Mouse (Mus musculus): ENCODE measurements around the gene Tbc1d23.
"Not testable (repeated sequence)": the region's sequence is repeated elsewhere in the genome, so short reads cannot be mapped to it uniquely, and the experiment has no call there.

The Tbc1d23 gene

GRCm38 (mm10) chr16:57211037-57211436, 20.3 kb downstream of the Tbc1d23 start:
- DNase-seq: no peak

GRCm38 (mm10) chr16:57208342-57208741, 23.0 kb downstream of the Tbc1d23 start:
- DNase-seq: no peak

DNA sequence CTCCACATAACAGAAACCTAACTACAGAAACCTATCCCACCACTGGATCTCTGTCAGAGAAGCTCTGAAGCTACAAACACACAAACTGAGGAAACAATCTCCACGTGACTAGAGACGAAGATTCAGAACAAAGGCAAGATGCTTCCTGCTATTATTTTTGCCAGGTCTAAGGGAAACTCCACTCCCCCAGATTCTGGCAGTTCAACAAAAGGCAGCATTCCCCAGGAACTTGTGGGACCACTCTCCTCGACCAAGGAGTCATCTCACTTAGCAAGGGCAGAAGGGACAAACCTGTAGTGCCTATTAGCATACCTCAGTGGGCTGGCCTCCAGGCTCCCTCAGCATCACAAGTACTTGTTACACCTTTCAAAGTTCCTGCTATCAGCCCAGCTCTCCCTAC, 34.0 kb downstream of the Tbc1d23 start:
- DNase-seq: no peak

- DNase-seq: no peak
These were observed 34.7 kb downstream of the Tbc1d23 start for GRCm38 (mm10) chr16:57196590-57196989.

DNA sequence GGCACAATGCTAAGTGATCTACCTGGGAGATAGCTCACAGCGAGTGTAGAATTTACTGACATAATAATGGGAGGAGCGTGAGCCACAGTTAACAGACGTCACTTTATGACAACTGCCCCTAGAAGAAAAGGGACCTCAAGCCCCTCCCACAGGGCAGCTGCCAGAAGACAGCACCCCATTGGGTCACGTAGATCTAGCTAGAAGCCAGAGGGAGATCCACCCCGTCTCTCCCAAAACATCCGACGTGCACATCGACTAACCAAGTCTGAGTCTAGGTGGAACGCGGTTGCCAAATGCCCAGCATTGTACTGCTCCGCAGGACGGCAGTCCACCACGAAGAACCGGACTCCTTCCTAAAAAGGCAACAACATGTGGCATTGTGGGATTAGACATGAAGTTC, 40.1 kb downstream of the Tbc1d23 start:
- DNase-seq: no peak

DNA sequence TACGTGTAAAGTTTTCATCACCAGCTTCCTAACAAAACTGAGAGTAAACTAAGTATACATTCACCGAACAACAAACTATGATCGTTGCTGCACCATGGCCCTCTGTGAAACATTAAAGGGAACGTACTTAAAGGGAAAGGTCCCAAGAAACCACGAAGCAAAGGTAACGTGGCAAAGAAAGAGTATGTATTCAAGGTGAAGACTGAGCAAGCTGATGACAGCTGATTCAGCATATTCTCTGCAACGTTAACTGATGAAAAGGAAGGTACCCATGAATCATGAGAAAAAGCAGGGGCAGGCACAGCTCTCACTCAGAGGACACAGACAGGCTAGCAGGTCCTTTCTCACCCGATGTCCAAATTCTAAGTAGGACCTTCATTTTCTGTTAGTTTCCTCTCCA, 40.9 kb downstream of the Tbc1d23 start:
- DNase-seq: no peak

GRCm38 (mm10) chr16:57189493-57189892, 41.8 kb downstream of the Tbc1d23 start:
- no peak for DNase-seq

GRCm38 (mm10) chr16:57186618-57187017, 44.7 kb downstream of the Tbc1d23 start:
- no peak for DNase-seq

- DNase-seq: no peak
These were observed 49.3 kb downstream of the Tbc1d23 start for GRCm38 (mm10) chr16:57182037-57182436.

DNA sequence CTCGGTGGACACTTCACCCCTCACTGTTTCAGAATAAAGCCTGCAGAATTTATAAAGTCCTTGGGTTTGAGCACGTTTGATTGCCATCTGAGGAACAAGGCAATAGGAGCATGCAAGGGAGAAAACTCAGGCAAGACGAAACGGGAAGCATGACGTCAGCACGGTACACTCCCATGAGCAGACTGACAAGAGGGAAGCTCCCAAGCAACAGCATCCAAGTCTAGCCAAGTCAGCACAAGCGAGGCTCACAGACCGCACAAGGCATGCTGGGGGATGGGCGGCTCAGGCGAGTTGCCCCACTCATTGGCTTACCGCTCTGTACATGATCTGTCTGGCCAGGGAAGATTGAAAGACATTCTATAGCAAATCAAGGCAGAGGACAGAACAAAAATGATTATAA, 50.1 kb downstream of the Tbc1d23 start:
- peak in 1 of 2 experiments; percentile 26 for DNase-seq

GRCm38 (mm10) chr16:57177664-57178063, 53.6 kb downstream of the Tbc1d23 start:
- DNase-seq: no peak

GRCm38 (mm10) chr16:57177254-57177653, 54.0 kb downstream of the Tbc1d23 start:
- DNase-seq: peak; percentile 32 to 43

DNA sequence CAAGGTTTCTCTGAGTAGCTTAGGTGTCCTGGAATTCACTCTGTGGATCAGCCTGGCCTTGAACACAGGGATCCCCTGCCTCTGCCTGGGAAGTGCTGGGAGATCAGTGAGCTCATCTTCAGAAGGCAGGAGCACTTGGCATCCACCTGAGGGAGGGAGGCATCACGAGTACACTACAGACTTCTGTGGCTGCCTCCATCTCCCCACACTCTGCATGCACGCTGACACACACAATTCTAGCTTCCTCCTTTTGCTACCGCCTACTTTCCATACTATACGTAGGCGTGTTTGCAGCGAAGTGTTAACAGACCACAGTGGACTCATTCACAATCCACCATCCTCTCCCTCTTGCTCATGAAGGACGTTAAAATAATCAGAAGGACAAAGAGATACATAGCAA, 55.0 kb downstream of the Tbc1d23 start:
- no peak for DNase-seq

DNA sequence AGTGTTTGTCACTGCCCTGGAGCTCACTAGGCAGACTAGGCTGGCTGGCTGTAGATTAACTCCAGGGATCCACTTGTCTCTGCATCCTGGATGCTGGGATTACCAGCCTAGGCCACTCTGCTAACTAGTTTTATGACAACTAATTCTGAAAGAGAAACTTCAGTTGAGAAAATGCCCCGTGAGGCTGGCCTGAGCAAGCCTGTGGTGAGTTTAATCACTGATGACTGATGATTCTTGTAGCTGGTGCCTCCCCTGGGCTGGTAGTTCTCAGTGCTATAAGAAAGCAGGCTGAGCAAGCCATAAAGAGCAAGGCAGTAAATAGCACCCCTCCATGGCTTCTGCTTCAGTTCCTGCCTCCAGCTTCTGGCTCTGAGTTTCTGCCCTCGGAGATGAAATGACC, 55.6 kb downstream of the Tbc1d23 start:
- DNase-seq: no peak

GRCm38 (mm10) chr16:57174480-57174879, 56.8 kb downstream of the Tbc1d23 start:
- not testable (repeated sequence) for DNase-seq

DNA sequence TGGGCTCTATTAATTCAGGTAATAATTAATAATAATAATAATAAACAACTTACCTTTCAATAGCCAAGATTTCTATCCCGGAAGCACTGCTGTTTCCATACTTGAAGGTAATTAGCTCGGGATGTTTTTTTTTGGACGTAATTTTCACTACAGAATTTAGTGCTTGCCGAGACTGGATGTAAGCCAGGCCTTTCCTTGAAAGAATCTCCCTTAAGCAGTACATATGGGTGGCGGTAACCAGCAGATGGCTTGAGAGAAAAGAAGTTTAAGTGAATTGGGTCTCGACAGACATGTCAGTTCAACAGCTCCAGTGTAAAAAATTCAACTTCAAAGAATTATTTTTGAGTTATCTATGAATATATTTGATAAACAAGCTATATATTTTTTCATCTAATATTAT, 59.7 kb downstream of the Tbc1d23 start:
- no peak for DNase-seq

DNA sequence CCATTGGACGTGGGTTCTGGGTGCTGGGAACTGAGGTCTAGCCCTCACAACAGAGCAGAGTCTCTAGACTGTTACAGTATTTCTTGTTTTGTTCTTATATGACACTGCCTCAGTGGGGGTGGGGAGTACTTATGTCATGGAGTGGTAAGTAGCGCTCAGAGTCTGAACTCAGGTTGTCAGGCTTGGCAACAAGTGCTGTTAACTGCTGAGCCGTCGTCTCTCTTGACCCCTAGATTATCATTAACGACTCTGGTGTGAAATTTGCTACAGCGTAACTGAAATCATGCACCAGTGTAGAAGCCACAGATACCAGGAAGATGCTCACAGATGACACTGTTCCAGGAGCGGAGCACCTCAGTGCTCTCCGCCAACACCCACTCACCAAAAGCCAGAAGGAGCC, 60.1 kb downstream of the Tbc1d23 start:
- DNase-seq: no peak

- DNase-seq: no peak
These were observed 63.1 kb downstream of the Tbc1d23 start for GRCm38 (mm10) chr16:57168236-57168635.

DNA sequence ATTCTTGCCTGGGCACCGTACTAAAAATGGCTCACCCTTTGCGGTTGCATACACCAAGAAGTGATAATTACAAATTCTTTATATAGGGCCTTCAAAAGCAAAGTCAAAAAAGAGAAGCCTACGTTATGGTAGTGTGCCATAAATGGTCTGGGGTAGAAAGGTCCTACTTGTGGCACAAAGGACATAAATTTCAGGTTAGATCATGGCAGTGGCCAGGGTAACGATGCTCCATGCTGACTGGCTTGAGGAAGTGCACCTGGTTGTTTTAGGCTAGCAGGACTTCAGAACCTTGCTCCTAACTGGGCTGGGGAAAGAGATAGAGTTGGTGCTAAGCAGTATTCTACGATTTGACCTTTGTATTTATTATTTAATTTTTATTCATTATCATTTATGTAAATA, 63.8 kb downstream of the Tbc1d23 start:
- no peak for DNase-seq

- peak; percentile 98 for DNase-seq
These were observed 64.4 kb downstream of the Tbc1d23 start, which contains the start of gene Nit2 for GRCm38 (mm10) chr16:57166611-57167513. Gene Nit2 (minus strand): TSS chr16:57167341.

GRCm38 (mm10) chr16:57166086-57166485, 65.2 kb downstream of the Tbc1d23 start:
- no peak for DNase-seq

DNA sequence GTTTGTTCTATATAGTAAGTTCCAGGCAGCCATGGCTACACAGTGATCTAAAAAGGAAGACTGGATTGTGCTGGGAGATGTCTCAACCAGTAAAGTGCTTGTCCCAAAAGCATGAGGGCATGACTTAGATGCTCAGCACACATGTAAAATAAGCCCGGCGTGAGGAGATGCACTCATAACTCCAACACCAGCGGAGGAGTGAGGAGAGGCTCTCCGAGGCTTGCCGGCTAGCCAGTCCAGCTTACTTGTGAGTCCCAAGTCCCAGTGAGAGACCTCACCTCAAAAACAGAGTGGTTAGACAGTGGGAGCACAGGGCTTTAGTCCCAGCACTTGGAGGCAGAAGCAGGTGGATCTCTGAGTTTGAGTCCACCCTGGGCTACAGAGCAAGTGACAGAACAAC, 66.1 kb downstream of the Tbc1d23 start:
- no peak for DNase-seq

GRCm38 (mm10) chr16:57163694-57164093, 67.6 kb downstream of the Tbc1d23 start:
- no peak for DNase-seq

- no peak for DNase-seq
These were observed 68.5 kb downstream of the Tbc1d23 start for GRCm38 (mm10) chr16:57162841-57163240.

DNA sequence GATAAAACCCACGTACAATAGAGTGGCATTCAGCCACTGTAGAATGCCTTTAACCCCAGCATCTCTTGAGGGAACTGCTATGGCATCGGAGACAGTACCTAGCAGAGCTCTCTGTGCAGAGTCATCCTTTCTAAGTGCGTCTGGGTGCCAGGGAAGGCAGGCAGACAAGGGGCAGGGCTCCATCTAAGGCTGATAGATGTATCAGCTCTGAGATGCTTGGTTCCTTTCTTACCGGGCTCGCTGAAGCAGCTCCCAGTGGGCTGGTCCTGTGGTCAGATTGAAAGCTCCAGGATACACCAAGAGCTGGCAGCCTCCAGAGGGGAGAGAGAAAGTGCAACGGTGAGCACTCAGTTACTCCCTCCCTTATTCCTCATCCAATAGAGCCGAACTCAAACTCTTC, 71.5 kb downstream of the Tbc1d23 start:
- DNase-seq: no peak

Measured in kidney, postnatal 4 days (tissue).